Mouse (Mus musculus) layer of hippocampus, adult 9-11 months (tissue): ENCODE measurements around the gene Insl3.
"Not testable (repeated sequence)": the region's sequence is repeated elsewhere in the genome, so short reads cannot be mapped to it uniquely, and the experiment has no call there.

Experiments
- DNase-seq: peaks from one replicate; pipeline ENCODE4 v3.0.0; 2022

Insl3 gene

GRCm38 (mm10) chr8:71711574-71711973, 22.6 kb downstream of the Insl3 start:
- no peak for DNase-seq

- no peak for DNase-seq
Measured at GRCm38 (mm10) chr8:71715531-71715930, 26.5 kb downstream of the Insl3 start.

- DNase-seq = no peak
Measured at GRCm38 (mm10) chr8:71716561-71717053, 27.6 kb downstream of the Insl3 start.

GRCm38 (mm10) chr8:71717096-71717495, 28.1 kb downstream of the Insl3 start:
- DNase-seq = no peak

GRCm38 (mm10) chr8:71718252-71718651, 29.2 kb downstream of the Insl3 start:
- no peak for DNase-seq

GRCm38 (mm10) chr8:71719218-71719617, 30.2 kb downstream of the Insl3 start:
- DNase-seq = peak; percentile 76

GRCm38 (mm10) chr8:71719928-71720457, 31.0 kb downstream of the Insl3 start:
- peak; percentile 84 for DNase-seq

GRCm38 (mm10) chr8:71723047-71723551, 34.1 kb downstream of the Insl3 start:
- no peak for DNase-seq

GRCm38 (mm10) chr8:71724389-71724788, 35.4 kb downstream of the Insl3 start:
- no peak for DNase-seq

- DNase-seq = peak; percentile 88
Measured at GRCm38 (mm10) chr8:71725122-71725924, 36.3 kb downstream of the Insl3 start, which contains the start of gene Fcho1. Gene Fcho1 (minus strand): TSS chr8:71725716.

- peak; percentile 61 for DNase-seq
Measured at GRCm38 (mm10) chr8:71728240-71728785, 39.3 kb downstream of the Insl3 start.

- DNase-seq = no peak
Measured at GRCm38 (mm10) chr8:71728826-71729620, 40.0 kb downstream of the Insl3 start.

GRCm38 (mm10) chr8:71731652-71732230, 42.7 kb downstream of the Insl3 start:
- no peak for DNase-seq

GRCm38 (mm10) chr8:71738316-71738715, 49.3 kb downstream of the Insl3 start:
- not testable (repeated sequence) for DNase-seq
